Mouse (Mus musculus) intestine, embryonic 14.5 days (tissue): ENCODE results near the gene Cfap74. TPM values are rescaled to one million over a fixed set of nuclear protein-coding genes. Genes with fewer than 3 reads are reported as not detected.

Experiments
- ATAC-seq: fragments of 200-750 bp; cut with Nextera tagmentation; replicated peaks from 2 replicates; pipeline ENCODE4 v1.8.0; 2017; ENCODE audit warnings: low read depth, moderate number of reproducible peaks, moderate TSS enrichment, moderate library complexity; ENCODE audit not compliant: low FRiP score, low TSS enrichment
- DNase-seq: peaks from one replicate; pipeline ENCODE4 v3.0.0-alpha.2; 2018; ENCODE audit warnings: low spot score
- H3K27ac ChIP-seq: fragments of 300-500 bp; sonication (generic); 2 replicates; pipeline ENCODE4 v1.5.1; 2014; ENCODE audit warnings: low read depth, mild to moderate bottlenecking, control low read depth
- H3K27me3 ChIP-seq: fragments of 300-500 bp; sonication (generic); replicated peaks from 2 replicates; pipeline ENCODE4 v1.6.1; 2014; ENCODE audit warnings: low read length, control low read depth; ENCODE audit not compliant: control insufficient read depth, insufficient read depth
- H3K36me3 ChIP-seq: fragments of 300-500 bp; sonication (generic); 2 replicates; pipeline ENCODE4 v1.6.1; 2014; ENCODE audit warnings: low read length, control low read depth; ENCODE audit not compliant: control insufficient read depth, insufficient read depth
- H3K4me1 ChIP-seq: fragments of 300-500 bp; sonication (generic); replicated peaks from 2 replicates; pipeline ENCODE4 v1.6.1; 2014; ENCODE audit warnings: low read length, control low read depth, mixed read lengths; ENCODE audit not compliant: control insufficient read depth, insufficient read depth
- H3K4me2 ChIP-seq: fragments of 300-500 bp; sonication (generic); 2 replicates; pipeline ENCODE4 v1.6.1; 2014; ENCODE audit warnings: low read length
- H3K4me3 ChIP-seq: fragments of 300-500 bp; sonication (generic); 2 replicates; pipeline ENCODE4 v1.5.1; 2014; ENCODE audit warnings: low read depth, low read length, control low read depth, mixed read lengths
- H3K9ac ChIP-seq: fragments of 300-500 bp; sonication (generic); 2 replicates; pipeline ENCODE4 v1.6.1; 2014; ENCODE audit warnings: mild to moderate bottlenecking, low read length
- H3K9me3 ChIP-seq: fragments of 300-500 bp; sonication (generic); 2 replicates; pipeline ENCODE4 v1.6.1; 2016; ENCODE audit warnings: low read length, control low read depth; ENCODE audit not compliant: control insufficient read depth
- WGBS: fragments of 180-500 bp; shearing (Covaris S2); extraction: QIAGEN DNeasy Blood & Tissue Kit; methylation state at CpG from one replicate; pipeline ENCODE4 v1.1.7; 2014; 5-methylcytosine and 5-hydroxymethylcytosine counted together
- polyA plus RNA-seq: library from polyadenylated mRNA; unstranded; fragments of >200 nt; fragmentation: Nextera tagmentation; extraction: Ambion mirVana; gene quantifications from 2 replicates; pipeline ENCODE4 v1.2.1, GENCODE M21; 2014

The Cfap74 gene
- polyA plus RNA-seq, 1 experiment from 2014 or later = 1.8 TPM

DNA sequence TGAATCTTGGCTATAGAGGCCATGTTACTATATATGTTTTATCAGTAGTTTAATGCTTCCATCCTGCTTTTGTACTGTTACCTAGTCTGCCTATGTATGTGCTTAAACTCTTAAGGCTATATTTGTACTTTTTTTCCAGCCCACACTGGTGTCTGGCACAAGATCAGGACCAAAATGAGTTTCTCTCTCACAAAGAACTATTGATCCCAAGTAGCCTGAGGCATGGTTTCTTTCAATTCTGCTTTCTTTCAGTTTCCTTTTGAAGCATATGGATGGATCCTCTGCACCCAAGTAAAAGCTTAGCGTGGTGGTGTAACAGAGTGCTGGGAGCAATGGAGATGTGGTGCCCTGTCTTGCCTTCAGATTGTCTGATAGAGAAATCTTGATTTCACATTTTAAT, 102.0 kb downstream of the Cfap74 start:
- 85% methylated on average over 1 of the region's 1 CpGs for WGBS
- ATAC-seq (no peak), DNase-seq (no peak)
- H3K27ac ChIP-seq = no peak overlapping the region
- no peak overlapping the region for H3K9ac ChIP-seq
- peaks cover 4% of the 10 kb centered on the region; the same call in 1 of the 2 replicates for H3K36me3 ChIP-seq
- H3K4me2 ChIP-seq = no peak overlapping the region
- no peak overlapping the region for H3K4me3 ChIP-seq
- H3K4me1 ChIP-seq = 0 out of 2 replicates have a peak, but pooled peaks cover 4% of the 10 kb centered on the region
- no peaks in the 10 kb centered on the region for H3K27me3 ChIP-seq
- H3K9me3 ChIP-seq = no peaks in the 10 kb centered on the region

DNA sequence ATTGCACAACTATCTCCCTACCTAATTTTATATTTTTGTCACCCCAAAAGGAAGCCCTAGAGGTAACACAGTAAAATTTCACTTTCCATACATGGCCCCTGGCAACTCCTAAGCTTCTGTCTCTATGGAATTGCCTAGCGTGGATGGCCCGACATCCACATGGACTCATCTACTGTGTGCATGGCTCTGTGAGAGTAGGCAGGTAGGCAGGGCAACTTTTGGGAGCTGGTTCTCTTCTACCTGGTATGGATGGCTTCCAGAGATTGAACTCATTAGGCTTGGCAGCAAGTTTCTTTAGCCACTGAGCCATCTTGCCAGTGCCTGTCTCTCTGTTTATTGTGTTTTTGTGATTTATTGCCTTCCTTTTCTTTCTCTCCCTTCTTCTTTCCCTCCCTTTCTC, 105.8 kb downstream of the Cfap74 start:
- Histone ChIP-seq H3K27ac (no peak overlapping the region), H3K9ac (no peak overlapping the region), H3K27me3 (no peaks in the 10 kb centered on the region), H3K9me3 (no peaks in the 10 kb centered on the region), H3K4me1 (0 out of 2 replicates have a peak, but pooled peaks cover 4% of the 10 kb centered on the region), H3K4me2 (no peak overlapping the region), H3K4me3 (no peak overlapping the region), H3K36me3 (peaks cover 14% of the 10 kb centered on the region; the same call in 1 of the 2 replicates)
- WGBS = 94% methylated on average over 2 of the region's 2 CpGs
- DNase-seq = no peak
- no peak for ATAC-seq

Other genes with a start within 250 kb of the Cfap74 start
- gene Ski, start 186.6 kb upstream of the Cfap74 start, polyA plus RNA-seq = 24.4 and 25.3 TPM in 2 replicates
- 74.6 and 81.2 TPM in 2 replicates for gene Faap20, start 159.4 kb upstream of the Cfap74 start, polyA plus RNA-seq
- 21.9 and 24.1 TPM in 2 replicates for gene Prkcz, start 47.8 kb upstream of the Cfap74 start, polyA plus RNA-seq
- 0.18 TPM in 1 of 2 replicates, not detected in the other for gene Gabrd, start 11.1 kb upstream of the Cfap74 start, polyA plus RNA-seq
- gene Tmem52, start 59.9 kb downstream of the Cfap74 start, polyA plus RNA-seq = 0.40 and 0.46 TPM in 2 replicates
- gene Gnb1, start 82.2 kb downstream of the Cfap74 start, polyA plus RNA-seq = 503 and 504 TPM in 2 replicates
- 93.6 and 99.6 TPM in 2 replicates for gene Nadk, start 153.2 kb downstream of the Cfap74 start, polyA plus RNA-seq
- gene Slc35e2, start 192.2 kb downstream of the Cfap74 start, polyA plus RNA-seq = 8.5 and 9.5 TPM in 2 replicates
- gene Cdk11b, start 215.7 kb downstream of the Cfap74 start, polyA plus RNA-seq = 48.7 and 52.6 TPM in 2 replicates
- not detected in 2 replicates for gene Gm10563, start 236.2 kb downstream of the Cfap74 start, polyA plus RNA-seq
- 30.3 and 31.1 TPM in 2 replicates for gene Mmp23, start 244.2 kb downstream of the Cfap74 start, polyA plus RNA-seq